Mouse (Mus musculus): ENCODE measurements around the gene Rsph9. TPM values are rescaled to one million over a fixed set of nuclear protein-coding genes. Genes with fewer than 3 reads are reported as not detected.
A peak's percentile ranks its signal among the peaks of the same experiment; 100 is the strongest.

Rsph9 gene
- total RNA-seq, 2 experiments from 2014 or later, result 0.28 to 0.54 TPM

DNA sequence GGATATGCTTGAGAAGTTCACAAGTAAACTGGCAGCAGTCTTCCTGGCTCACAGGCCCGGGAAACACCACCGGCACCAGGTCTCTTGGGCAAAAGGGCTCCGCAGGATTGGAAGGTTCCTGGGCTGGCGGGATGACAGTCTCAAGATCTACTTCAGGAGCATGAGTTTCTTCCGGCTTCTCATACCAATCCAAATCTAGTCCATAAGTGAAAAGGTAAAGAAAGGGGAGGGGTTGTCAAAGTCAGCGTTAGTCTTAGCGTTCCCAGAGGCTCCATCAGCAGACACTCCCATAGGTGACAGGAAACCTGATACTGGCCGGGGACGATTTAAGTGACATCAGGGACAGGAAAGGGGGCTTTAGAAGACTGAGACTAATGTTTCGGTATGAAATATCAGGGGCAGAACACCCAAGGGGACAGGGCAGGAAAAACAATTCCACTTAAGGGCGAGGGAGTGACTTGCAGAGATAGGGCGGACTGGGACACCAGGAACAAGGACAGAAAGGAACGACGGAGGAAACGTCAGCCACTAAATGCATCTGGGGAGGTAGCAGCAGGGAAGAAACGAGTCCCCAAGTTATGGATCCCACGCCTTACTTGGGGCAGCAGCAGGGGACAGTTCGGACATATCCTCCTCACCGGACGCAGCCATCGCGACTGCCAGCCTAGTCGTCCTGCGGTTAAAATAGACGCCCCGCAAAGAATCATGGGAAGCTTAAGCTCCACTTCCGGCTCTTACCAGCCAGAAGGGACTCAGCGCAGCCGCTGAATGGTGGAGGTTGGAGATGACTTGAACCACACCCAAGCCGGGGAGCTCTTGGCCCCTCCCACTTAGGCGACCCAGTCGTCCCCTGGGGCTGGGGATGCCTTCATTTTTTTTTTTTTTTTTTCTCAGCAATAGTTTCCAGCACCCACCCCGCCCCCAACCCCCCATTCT is 9.1 kb upstream of the Rsph9 start, which contains the start of gene Mad2l1bp:
Gene Mad2l1bp, minus strand, starts transcription at position 707 of the 936 bp plus-strand sequence.
- intact Hi-C loops (cut with DNase I), result no loop called here
- DNase-seq, result peak; percentile 75 to 85

DNA sequence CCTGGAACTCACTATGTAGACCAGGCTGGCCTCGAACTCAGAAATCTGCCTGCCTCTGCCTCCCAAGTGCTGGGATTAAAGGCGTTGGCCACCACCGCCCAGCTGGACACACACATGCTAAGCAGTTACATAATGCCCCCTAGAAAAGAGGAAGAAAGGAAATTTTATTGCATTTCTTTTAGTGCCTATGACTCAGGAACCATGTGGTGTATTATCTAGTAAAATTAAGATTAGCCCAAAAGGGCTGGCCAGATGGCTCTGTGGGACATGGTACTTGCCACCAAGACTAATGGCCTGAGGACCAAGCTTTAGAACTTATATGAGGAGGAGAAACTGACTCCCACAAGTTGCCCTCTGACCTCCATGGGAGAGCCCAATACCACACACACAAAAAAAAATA is 4.1 kb downstream of the Rsph9 start:
- intact Hi-C loops (cut with DNase I), result no loop called here
- no peak for DNase-seq

DNA sequence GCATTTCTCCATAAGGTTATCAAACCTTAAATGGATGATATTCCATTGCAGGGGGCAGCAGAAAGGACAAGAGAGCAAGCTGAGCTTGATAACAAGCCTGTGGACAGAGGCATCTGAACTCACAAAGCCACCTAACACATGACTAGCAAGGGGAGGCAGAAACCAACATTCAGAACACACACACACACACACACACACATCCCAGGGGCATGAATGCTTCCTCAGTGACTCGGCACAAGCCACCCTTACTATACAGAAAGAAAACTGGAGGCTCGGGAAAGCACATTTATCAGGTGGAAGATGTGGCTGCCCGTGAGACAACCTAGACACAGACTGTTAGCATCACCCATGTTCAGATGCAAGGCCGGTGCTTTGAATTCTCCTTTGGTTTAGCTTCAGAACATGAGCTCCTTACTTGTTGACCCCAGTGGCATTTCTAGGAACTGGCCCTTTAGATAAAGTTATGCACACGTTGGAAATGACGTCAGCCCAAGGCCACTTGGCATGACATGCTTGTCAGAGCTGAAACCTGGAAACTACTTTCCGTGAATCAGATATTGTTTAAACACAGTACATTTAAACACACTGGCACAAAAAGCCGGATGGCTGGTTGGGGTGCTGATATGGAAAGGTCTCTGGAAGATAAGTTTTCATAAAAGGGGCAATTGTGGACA is 5.3 kb downstream of the Rsph9 start:
- intact Hi-C loops (cut with DNase I), result no loop called here
- no peak for DNase-seq

DNA sequence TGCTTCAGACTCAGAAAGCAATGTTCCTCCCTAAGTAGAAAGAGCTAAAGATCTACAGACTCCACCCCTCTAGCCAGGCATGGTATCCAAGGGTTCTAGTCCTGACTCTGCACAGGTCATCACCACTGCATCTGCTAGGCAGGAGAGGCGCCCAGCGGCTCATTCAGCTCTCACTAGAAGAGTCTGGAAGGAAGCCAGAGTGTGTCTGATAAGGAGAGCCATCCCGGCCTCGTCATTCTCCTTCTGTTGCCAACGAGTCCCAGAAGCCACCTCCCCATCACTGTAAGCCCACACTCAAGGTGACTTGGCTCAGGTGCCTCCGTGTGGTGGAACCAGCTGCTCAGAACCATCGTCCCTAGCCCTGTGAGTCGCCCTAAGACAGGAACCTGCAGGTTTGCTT is 11.2 kb downstream of the Rsph9 start:
- no peak for DNase-seq
- intact Hi-C loops (cut with DNase I), result loop anchor here (1.0 to 5.0 kb wide), 2 partner anchors 90 to 401 kb away; partner anchors contain the start of gene 1600014C23Rik

DNA sequence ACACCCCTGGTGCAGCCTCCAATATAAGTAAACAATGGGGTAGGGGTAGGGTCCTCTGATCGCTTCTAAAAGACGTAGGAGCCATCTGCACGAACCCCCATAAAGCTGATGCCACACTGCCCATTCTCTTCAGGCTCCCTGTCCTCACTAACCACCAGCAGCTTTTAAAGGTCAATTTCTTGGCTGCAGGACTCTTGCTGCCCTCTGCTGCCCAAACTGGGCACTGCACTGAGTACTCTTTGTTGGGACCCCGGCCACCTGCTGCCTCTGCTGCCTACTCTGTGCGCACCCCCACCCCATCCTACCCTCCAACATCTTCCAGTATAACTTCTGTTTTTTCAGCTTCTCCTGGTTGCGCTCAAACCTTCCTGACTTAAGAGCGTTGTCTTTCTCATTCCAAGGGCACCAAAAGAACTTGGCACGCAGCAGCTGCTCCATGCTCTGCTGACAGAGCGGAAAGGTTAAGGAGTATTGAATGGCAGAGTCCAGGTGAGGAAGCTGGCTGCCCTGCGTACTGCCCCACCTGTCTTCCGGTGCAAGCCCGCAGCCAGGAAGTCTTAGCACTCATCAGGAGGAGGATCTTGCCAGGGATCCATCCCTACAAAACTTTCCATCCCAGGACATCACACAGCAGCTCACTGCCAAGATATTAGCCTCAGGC is 11.8 kb downstream of the Rsph9 start:
- intact Hi-C loops (cut with DNase I), result loop anchor here (5.0 kb wide), 1 partner anchor 400 kb away; the partner anchor contains the start of gene 1600014C23Rik
- peak; percentile 59 to 80 for DNase-seq

DNA sequence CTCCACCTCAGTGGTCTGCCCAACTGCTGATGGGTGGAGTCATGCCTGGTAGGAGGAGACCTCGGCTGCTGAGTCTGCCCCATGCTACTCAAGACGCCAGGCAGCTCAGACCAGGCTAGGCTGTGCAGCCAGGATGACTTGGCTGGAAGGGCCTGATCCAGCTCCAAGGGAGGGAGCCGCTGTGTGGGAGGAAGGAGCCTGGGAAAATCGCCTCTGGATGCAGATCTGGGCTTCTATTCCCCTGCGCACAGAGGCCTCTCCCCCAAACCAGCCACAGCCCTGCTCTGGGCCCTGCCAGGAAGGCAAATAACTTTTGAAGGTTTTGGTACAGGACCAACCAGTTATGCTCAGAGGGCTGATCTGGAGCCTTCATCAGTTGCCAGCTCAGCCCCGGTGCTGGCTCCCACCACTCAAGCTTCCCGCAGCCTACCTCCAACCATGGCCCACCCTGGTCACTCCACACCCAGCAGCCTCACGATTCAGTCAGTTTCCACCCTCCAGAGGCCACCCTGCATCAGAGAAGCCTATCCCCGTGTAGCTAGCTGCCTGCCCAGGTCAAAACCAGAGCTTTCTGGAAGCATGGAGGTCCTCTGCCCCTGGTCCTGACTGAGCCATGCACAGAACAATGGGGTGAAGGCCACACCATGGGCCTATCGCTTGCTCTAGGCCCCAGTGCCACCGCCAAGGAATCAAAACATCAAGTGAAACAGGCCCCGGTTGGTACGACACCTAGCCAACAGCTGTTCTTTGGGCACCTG is 14.1 kb downstream of the Rsph9 start:
- DNase-seq, result peak; percentile 64 to 76
- intact Hi-C loops (cut with DNase I), result loop anchor here (5.0 kb wide), 1 partner anchor 398 kb away; the partner anchor contains the start of gene 1600014C23Rik

DNA sequence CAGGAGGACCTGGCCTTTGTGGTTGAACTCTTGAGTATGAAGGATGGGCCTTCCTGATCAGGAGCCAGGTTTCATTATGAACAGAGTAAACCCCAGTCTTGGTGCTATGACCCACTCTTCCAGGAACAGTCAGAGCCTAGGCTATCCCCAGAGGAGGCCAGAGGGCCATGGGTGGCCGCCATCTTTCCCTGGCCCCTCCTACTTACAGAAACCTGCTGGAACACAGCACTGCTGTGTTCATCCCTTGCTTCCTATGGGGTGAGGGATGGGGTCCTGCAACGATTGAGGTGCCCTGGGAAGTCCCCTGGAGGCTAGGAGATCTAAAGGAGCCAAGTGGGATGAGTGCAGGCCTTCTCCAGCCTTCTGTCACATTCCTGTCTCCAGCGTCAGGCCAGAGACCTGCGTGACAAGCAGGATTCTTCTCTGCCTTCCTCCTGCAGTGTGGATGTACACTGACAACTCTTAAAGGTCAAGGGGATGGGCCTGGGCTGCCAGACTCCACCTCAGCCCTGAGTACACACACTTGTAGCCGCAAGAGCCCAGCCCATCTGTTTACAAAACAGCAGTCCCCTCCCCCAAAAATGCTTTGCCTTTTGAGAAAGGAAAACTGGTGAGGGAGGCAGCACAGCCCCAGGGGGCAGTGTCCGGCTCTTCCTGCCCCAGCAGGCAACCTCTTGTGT is 16.1 kb downstream of the Rsph9 start:
- intact Hi-C loops (cut with DNase I), result no loop called here
- no peak for DNase-seq

DNA sequence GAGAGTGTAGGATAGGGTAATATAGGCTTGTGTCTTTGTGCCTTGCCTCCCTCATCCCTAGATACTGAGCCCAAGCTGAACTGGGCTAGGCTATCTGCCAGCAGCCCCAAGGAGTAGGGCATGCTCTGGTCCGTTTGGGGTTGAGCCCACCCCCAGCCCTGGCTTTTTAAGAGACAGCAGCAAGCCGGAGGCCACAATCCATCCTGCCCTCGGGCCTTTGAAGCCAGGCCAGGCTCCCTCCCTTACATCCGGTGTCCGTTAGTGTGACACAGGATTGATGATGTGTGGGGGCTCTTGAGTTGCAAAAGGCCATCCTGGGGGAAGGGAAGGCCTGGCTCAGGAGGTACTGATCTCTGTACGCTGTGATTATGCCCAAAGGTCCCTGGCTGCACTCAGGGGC is 17.4 kb downstream of the Rsph9 start:
- no peak for DNase-seq
- intact Hi-C loops (cut with DNase I), result no loop called here

DNA sequence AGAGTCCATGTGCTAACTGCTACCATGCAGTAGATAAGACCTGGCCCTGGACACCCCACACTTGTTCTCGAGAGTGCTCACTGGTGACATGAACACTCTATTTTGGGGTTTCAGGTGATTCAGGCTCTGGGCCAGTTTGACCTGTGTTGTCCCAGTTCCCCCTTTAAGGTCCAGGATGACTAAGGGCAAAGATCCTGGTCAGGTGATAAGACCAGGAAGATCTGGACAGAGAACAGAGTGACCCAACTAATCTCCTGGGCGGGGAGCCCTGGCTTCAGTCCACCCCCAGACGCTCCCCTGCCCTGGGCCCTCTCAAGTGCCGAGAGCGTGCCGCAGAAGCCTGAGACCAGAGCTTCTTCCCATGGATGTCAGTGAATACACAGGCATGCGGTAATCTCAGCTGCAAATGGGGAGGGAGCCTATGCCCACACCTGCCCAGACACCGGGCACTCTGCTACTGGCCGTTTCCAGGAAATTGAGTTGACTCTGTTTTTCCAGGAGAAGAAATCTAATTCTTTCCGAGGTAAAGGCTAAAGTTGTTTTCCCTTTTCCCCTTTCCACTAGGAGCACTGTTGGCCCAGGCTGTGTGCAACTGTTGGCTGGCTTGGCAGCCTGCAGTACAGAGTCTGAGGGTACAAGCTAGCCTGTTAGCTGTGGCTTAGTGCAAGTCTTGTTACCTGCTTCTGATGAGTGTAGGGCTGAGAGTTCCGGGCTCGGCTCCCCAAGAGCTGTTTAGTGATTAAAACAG is 19.9 kb downstream of the Rsph9 start:
- intact Hi-C loops (cut with DNase I), result no loop called here
- DNase-seq, result no peak

DNA sequence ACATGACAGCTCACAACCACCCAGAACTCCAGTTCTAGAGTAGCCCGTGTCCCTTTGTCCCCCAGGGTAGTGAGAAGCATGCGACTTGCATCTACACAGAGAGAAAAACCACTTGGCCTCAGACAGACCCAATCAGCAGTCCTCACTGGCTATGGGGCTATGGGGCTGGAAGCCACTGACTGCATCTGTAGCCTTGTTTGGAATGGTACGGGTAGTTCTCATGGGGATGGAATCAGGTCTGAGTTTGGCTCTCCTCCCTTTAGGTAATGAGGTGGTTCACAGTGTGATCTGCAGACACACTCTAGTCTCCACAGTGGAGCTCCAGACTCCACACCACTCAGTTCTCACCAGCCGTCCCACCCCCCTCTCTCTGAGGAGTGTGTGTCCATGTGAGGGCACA is 20.7 kb downstream of the Rsph9 start:
- intact Hi-C loops (cut with DNase I), result no loop called here
- no peak for DNase-seq

DNA sequence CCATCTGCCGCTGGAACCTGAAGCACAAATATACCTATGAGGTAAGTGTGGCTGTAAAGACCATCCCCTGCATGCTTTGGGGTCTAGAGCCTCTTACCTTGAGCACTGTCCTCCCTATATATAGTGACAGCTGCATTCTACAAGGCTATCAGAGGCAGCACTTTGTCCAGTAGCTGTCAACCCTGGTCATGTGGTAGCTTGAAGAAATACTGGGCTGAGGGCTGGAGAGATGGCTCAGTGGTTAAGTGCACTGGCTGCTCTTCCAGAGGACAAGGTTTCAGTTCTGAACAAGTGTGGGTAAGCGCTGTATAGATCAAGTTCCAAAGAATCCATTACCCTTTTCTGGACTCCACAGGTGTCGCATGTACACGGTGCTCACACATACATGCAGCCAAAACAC is 21.2 kb downstream of the Rsph9 start:
- intact Hi-C loops (cut with DNase I), result no loop called here
- DNase-seq, result no peak

DNA sequence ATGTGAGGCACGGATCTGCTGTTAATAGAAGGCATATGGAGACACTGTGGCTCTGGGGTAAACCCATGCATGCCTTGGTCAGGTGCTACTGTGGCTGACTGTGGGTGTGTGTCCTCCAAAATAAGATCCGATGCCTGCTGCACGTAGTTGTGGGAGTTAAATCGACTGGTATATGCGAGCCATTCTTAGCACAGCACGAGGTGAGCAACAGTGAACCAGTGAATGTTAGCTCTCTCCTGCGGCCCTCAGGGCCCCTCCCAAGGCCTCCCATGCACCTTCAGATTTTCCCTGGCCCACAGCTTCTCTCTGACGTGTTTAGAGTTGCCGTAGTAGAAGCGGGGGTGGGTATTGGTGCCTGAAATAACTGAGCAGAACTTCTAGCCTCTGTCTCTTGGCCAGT is 24.4 kb downstream of the Rsph9 start:
- no peak for DNase-seq
- intact Hi-C loops (cut with DNase I), result no loop called here

DNA sequence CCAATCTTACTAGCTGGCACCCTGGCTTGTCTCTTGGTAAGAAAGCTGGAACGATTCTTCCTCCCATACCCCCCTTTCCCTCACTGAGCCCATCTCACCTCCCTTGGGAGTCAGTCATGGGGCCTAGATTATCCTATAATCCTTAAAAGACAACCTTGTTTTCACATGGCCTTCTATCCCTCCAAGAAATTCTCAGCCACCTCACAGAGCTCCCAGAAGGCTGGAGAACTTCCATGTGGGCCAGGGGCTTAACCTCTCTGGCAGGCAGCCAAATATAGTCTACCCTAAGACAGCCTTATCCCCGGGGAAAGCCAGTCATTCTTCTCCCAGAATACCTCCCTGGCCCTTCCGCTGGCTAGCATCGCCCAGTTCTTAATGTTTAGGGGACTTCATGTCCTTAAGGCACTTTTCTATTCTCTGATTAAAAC is 25.6 kb downstream of the Rsph9 start:
- no peak for DNase-seq
- intact Hi-C loops (cut with DNase I), result no loop called here

DNA sequence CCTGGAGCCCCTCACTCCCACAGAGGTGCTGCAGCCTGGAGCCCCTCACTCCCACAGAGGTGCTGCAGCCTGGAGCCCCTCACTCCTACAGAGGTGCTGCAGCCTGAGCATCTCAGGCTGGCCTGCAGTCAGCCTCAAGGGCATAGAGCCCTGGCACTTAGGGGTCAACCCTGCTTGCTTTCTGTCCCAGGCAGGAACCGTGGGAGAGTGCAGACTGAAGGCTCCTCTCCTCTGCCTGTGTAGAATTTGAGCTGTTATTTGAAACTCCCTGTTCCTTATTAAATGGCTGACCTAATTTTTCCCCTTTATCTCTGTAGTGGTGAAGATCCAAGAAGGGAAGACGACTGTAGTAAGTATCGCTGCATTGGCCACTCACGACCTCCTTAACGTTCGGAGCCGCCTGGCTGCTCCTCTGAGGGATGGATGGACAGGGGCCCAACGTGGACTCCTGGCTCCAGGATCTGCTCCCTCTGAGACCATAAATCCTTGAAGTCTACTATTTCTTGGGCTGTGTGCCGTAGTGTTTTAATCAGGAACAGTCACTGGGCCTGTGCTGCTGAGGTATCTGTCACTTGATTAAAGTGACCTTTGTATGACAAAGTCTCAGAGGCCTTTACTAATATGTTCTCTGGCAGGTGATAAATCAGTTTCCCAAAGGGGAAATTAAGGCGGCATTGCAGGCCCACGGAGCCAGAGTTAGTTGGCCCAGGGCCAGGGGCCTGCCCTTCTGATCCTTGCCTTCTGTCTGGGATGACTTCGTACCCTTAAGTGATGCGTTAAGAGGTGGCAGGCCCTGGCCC is 26.2 kb downstream of the Rsph9 start:
- intact Hi-C loops (cut with DNase I), result no loop called here
- DNase-seq, result no peak

DNA sequence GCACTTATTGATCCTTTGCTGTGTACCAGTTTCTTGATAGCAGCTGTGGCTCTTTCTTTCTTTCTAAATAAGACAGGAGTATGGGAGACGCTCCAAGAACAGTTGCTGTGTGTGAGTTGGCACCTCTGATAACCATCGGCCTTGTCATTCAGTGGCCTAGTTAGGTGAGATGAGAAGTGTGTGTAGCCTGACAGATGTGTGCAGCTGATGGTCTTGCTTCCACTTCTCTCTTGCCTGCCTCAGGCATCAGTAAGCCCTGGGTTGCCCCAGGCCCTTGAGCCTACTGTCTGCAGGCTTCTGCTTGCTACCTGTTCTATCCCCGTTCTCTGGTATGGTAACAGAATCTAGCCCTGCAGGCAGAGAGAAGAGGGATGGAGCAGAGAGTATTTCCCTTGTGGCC is 27.1 kb downstream of the Rsph9 start:
- intact Hi-C loops (cut with DNase I), result no loop called here
- DNase-seq, result no peak

DNA sequence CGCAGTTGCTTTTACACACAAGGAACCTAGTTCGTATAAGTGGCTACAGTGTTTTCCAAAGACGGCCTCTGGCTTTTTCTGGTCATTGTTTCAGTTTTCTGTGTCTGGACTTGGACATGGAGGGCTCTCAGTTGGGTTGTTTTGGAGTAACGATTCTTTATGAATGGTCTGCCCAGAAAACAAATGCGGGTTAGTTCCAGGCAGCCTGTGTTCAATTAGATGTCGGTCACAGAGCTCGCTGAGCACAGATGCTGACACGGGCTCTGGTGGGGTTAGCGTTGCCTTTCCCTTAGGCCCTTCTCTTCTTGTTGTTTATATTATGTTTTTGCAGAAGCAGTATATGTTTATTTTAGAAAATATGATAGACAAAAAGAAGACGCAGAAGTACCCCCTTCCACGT is 27.9 kb downstream of the Rsph9 start:
- intact Hi-C loops (cut with DNase I), result no loop called here

DNA sequence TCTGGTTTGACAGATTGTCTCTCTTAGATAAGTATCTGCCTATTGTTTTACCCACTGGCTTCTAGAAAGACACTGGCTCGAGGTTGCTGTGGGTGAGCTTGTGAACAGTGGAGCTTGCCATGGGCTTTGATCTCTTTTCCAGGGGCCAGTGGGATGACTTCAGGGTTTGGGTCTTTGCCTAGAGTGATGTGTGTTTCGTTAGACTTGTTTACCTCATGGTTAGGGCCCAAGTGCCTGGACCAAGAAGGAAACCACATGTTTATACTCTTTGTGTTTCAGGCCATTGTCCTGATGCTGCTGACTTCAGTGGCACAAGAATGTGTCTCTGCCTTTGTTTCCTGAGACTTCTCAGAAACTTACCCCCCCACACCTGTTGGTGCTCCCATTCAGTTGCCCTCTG is 28.5 kb downstream of the Rsph9 start:
- DNase-seq, result no peak
- intact Hi-C loops (cut with DNase I), result no loop called here

More for the DNA sequence above, 27.9 kb downstream of the Rsph9 start:
- no peak for DNase-seq
